Mouse (Mus musculus) ZHBTc4 (cell line): ENCODE measurements at regions not wholly inside any gene's neighbourhood (a gene's known extent, or its start where the extent isn't known, plus 50 kb on each side); places are given as distances from the start of the nearest gene placed in this dataset.

Experiments used
- DNase-seq: peaks from one replicate; pipeline ENCODE4 v3.0.0-alpha.2; 2011; ENCODE audit warnings: low read depth, low spot score

- DNase-seq, result no peak
Measured at GRCm38 (mm10) chr14:48942882-48943281, 123.0 kb upstream of the Ap5m1 start.

GRCm38 (mm10) chr14:48930886-48931285, 135.0 kb upstream of the Ap5m1 start:
- no peak for DNase-seq

- no peak for DNase-seq
Measured at GRCm38 (mm10) chr14:48925870-48926269, 140.0 kb upstream of the Ap5m1 start.

GRCm38 (mm10) chr14:48909420-48909819, 156.5 kb upstream of the Ap5m1 start:
- DNase-seq, result no peak

GRCm38 (mm10) chr14:48907991-48908698, 157.8 kb upstream of the Ap5m1 start:
- DNase-seq, result no peak

GRCm38 (mm10) chr14:48907403-48907973, 158.4 kb upstream of the Ap5m1 start:
- DNase-seq, result no peak

GRCm38 (mm10) chr14:48906956-48907355, 158.9 kb upstream of the Ap5m1 start:
- DNase-seq, result no peak

- DNase-seq, result no peak
Measured at GRCm38 (mm10) chr14:48904576-48904975, 161.3 kb upstream of the Ap5m1 start.

GRCm38 (mm10) chr14:48903526-48903925, 162.4 kb upstream of the Ap5m1 start:
- DNase-seq, result peak; percentile 18

GRCm38 (mm10) chr14:48900201-48900600, 165.7 kb upstream of the Ap5m1 start:
- no peak for DNase-seq

GRCm38 (mm10) chr14:48897140-48897539, 168.8 kb upstream of the Ap5m1 start:
- no peak for DNase-seq

GRCm38 (mm10) chr14:48896235-48896634, 169.7 kb upstream of the Ap5m1 start:
- DNase-seq, result no peak

GRCm38 (mm10) chr14:48891216-48891615, 174.7 kb upstream of the Ap5m1 start:
- DNase-seq, result no peak

GRCm38 (mm10) chr14:48888954-48889353, 176.9 kb upstream of the Ap5m1 start:
- DNase-seq, result peak; percentile 37

GRCm38 (mm10) chr14:48880041-48880440, 185.9 kb upstream of the Ap5m1 start:
- DNase-seq, result no peak

- DNase-seq, result no peak
Measured at GRCm38 (mm10) chr14:48877998-48878657, 187.8 kb upstream of the Ap5m1 start.

GRCm38 (mm10) chr14:48871313-48871712, 194.6 kb upstream of the Ap5m1 start:
- DNase-seq, result no peak

- no peak for DNase-seq
Measured at GRCm38 (mm10) chr14:48869956-48870355, 195.9 kb upstream of the Ap5m1 start.

- no peak for DNase-seq
Measured at GRCm38 (mm10) chr14:48855453-48855852, 181.8 kb upstream of the Otx2 start.

- DNase-seq, result no peak
Measured at GRCm38 (mm10) chr14:48854188-48854924, 180.7 kb upstream of the Otx2 start.

- no peak for DNase-seq
Measured at GRCm38 (mm10) chr14:48853479-48854187, 180.0 kb upstream of the Otx2 start.

- DNase-seq, result no peak
Measured at GRCm38 (mm10) chr14:48852787-48853186, 179.2 kb upstream of the Otx2 start.
